8 mouse cellular contexts compared by ENCODE assay signal in the genomic region with DNA sequence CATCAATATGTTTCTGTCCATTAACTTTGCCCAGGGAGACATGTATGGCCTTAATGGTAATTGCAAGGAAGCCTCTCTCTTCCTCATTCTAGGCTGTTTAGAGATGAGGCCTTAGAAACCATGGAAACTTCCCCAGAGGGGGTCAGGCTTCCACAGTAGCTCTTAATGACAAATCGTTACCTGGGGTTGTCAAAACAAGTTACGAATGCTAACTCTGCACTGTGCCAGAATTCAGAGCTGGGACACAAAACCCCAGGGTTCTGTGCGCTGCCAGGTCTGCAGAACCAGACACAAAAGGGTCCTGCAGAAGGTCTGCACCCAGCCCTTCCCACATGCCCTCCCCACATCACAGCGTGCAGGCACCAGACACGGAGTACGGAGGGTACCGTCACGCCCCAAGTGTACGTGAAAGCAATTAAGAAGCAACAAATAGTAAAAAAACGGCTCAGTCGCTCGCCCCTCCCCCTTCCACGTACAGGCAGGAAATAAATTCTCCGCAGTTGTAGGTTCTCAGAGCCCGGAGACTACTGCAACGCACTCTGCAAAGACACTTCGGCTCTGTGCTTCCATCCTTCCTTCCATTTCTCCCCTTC.
DNase-seq lines count a peak whose midpoint lies in the region; ATAC-seq lines count a peak whose summit lies in the region.

No protein-coding gene starts in this region.

- peak; percentile 58 for ATAC-seq in kidney, embryonic 14.5 days (ENCODE audit: low FRiP score, low TSS enrichment)
- peak; percentile 77 for ATAC-seq in forebrain, embryonic 12.5 days (ENCODE audit: low FRiP score)
- peak; percentile 71 for ATAC-seq in neural tube, embryonic 15.5 days (ENCODE audit: low FRiP score)

- no peak overlapping the region for H3K27ac ChIP-seq in kidney, embryonic 14.5 days (ENCODE audit: low read depth, low read length)
- H3K27ac ChIP-seq in forebrain, embryonic 12.5 days: 0 out of 2 replicates have a peak overlapping the region, but pooled peaks have one; percentile 25
- peak overlapping the region; percentile 83 for H3K27ac ChIP-seq in limb, embryonic 10.5 days
- H3K27ac ChIP-seq in neural tube, embryonic 15.5 days (replicated peaks): peak overlapping the region; percentile 66

- no peak for DNase-seq in kidney, adult 8-10 months
- DNase-seq in limb, embryonic 10.5 days (ENCODE audit: low spot score): peak; percentile 64
- DNase-seq in gastrocnemius, adult 8-10 months (ENCODE audit: low spot score in 2 of 2): no peak
- DNase-seq in frontal cortex, postnatal 14 days (ENCODE audit: low spot score in 2 of 2): no peak
- DNase-seq in urinary bladder, postnatal 14 days (ENCODE audit: low spot score): no peak

- H3K9ac ChIP-seq in kidney, embryonic 14.5 days (ENCODE audit: low read depth, low read length): peak overlapping the region; percentile 40; the same call in 1 of the 2 replicates
- H3K9ac ChIP-seq in forebrain, embryonic 12.5 days: no peak overlapping the region
- no peak overlapping the region for H3K9ac ChIP-seq in neural tube, embryonic 15.5 days (replicated peaks)

- no peaks in the 10 kb centered on the region for H3K9me3 ChIP-seq in kidney, embryonic 14.5 days (ENCODE audit: control insufficient read depth, low read length)
- H3K9me3 ChIP-seq in forebrain, embryonic 12.5 days: no peaks in the 10 kb centered on the region
- H3K9me3 ChIP-seq in limb, embryonic 10.5 days (replicated peaks): no peaks in the 10 kb centered on the region
- H3K9me3 ChIP-seq in neural tube, embryonic 15.5 days (replicated peaks): no peaks in the 10 kb centered on the region

- H3K4me3 ChIP-seq in kidney, embryonic 14.5 days (ENCODE audit: low read length): peak overlapping the region; percentile 20
- H3K4me3 ChIP-seq in forebrain, embryonic 12.5 days (replicated peaks): peak overlapping the region; percentile 20
- H3K4me3 ChIP-seq in limb, embryonic 10.5 days: peak overlapping the region; percentile 36; the same call in 1 of the 2 replicates
- peak overlapping the region; percentile 13 for H3K4me3 ChIP-seq in neural tube, embryonic 15.5 days (replicated peaks)

- 8% methylated on average over 17 of the region's 17 CpGs for WGBS in kidney, embryonic 14.5 days
- 18% methylated on average over 17 of the region's 17 CpGs for WGBS in forebrain, embryonic 12.5 days
- 42% methylated on average over 17 of the region's 17 CpGs for WGBS in limb, embryonic 10.5 days
- WGBS in neural tube, embryonic 15.5 days: 8% methylated on average over 17 of the region's 17 CpGs

- peak overlapping the region; percentile 46 for H3K4me2 ChIP-seq in kidney, embryonic 14.5 days (replicated peaks; ENCODE audit: low read depth, low read length)
- H3K4me2 ChIP-seq in forebrain, embryonic 12.5 days: peak overlapping the region; percentile 50
- peak overlapping the region; percentile 57 for H3K4me2 ChIP-seq in neural tube, embryonic 15.5 days

- H3K27me3 ChIP-seq in kidney, embryonic 14.5 days (ENCODE audit: control insufficient read depth, insufficient read depth, low read length): peaks cover 5% of the 10 kb centered on the region; the same call in 1 of the 2 replicates
- no peaks in the 10 kb centered on the region for H3K27me3 ChIP-seq in forebrain, embryonic 12.5 days
- no peaks in the 10 kb centered on the region for H3K27me3 ChIP-seq in limb, embryonic 10.5 days (ENCODE audit: low read depth, poor library complexity, severe bottlenecking)
- no peaks in the 10 kb centered on the region for H3K27me3 ChIP-seq in neural tube, embryonic 15.5 days (replicated peaks)

- peaks cover 8% of the 10 kb centered on the region; the same call in 1 of the 2 replicates for H3K4me1 ChIP-seq in kidney, embryonic 14.5 days (ENCODE audit: control insufficient read depth, insufficient read depth, low read length)
- H3K4me1 ChIP-seq in forebrain, embryonic 12.5 days: peaks cover 12% of the 10 kb centered on the region
- peaks cover 11% of the 10 kb centered on the region for H3K4me1 ChIP-seq in limb, embryonic 10.5 days
- H3K4me1 ChIP-seq in neural tube, embryonic 15.5 days: peaks cover 12% of the 10 kb centered on the region

- no peaks in the 10 kb centered on the region for H3K36me3 ChIP-seq in kidney, embryonic 14.5 days (ENCODE audit: control insufficient read depth, insufficient read depth, low read length)
- no peaks in the 10 kb centered on the region for H3K36me3 ChIP-seq in forebrain, embryonic 12.5 days (replicated peaks)
- H3K36me3 ChIP-seq in limb, embryonic 10.5 days: no peaks in the 10 kb centered on the region
- H3K36me3 ChIP-seq in neural tube, embryonic 15.5 days: no peaks in the 10 kb centered on the region
